Mouse (Mus musculus): ENCODE measurements around the gene Cnot3. TPM values are rescaled to one million over a fixed set of nuclear protein-coding genes. Genes with fewer than 3 reads are reported as not detected.
"Not testable (repeated sequence)": the region's sequence is repeated elsewhere in the genome, so short reads cannot be mapped to it uniquely, and the experiment has no call there.

Cnot3 gene
- polyA plus RNA-seq, 1 experiment from 2014 or later, result 79.8 TPM

DNA sequence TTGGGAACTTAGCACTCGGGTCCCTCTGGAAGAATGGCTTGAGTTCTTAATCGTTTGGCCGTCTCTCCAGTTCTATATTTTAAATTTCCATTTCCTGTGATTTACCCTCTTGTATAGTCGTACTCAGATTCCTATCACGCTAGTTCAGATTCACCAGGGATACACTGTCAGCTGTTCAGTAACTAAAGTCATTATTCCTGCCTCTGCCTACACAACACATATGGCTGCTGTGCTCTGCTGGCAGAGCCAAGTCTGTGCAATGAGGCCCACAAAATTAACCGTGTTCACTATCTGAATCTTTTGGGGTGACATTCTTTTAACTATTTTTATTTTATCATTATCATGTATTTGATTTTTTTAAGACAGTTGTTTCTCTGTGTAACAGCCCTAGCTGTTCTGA lies 53.4 kb downstream of the Cnot3 start:
- no peak for DNase-seq
- Histone ChIP-seq H3K36me3 (ENCODE audit: insufficient read depth) (peaks cover 62% of the 10 kb centered on the region), H3K4me1 (ENCODE audit: insufficient read depth) (no peaks in the 10 kb centered on the region), H3K4me2 (no peak overlapping the region), H3K4me3 (ENCODE audit: low read depth, low read length) (no peak overlapping the region), H3K9me3 (ENCODE audit: low read depth, low read length) (no peaks in the 10 kb centered on the region), H3K9ac (no peak overlapping the region), H3K27ac (ENCODE audit: low read depth) (no peak overlapping the region), H3K27me3 (ENCODE audit: insufficient read depth, low read length) (no peaks in the 10 kb centered on the region)
- no peak for TF ChIP-seq CTCF (IDR thresholded peaks at IDR 0.05; ENCODE audit: low read depth)
- 93% methylated on average over 6 of the region's 6 CpGs for WGBS
- no peak for ATAC-seq (ENCODE audit: insufficient read depth)

DNA sequence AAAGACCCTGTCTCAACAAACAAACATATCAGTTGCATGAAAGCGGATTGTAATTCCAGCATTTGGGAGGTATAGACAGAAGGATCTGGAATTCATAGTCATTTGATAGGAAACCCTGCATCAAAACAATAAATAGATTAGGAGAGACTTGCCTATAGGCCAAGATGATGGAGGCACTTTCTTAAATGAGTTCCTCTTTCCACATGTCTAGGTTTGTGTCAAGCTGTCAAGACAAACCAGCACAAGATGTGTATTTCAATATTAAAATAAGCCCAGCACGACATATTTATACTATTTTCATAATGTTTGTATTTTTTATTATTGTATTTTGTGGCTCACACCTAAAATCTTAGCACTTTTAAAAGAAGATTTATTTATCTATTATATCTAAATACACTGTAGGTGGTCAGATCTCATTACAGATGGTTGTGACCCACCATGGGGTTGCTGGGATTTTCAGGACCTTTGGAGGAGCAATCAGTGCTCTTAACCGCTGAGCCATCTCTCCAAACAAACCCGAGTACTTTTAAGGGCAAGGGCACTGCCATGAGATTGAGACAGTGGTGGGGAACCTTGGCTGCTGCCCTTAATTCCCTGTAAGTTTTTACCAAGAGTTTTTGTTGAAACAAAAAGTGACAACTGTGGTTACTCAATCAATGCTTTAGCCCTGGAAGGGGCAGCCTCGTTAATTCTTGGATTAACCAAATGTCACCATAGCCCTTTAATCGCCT lies 58.2 kb downstream of the Cnot3 start:
- ATAC-seq (ENCODE audit: insufficient read depth) (peak; percentile 38), DNase-seq (no peak)
- TF ChIP-seq CTCF (IDR thresholded peaks at IDR 0.05; ENCODE audit: low read depth), result no peak
- peak overlapping the region; percentile 96 for H3K9ac ChIP-seq
- no peaks in the 10 kb centered on the region; the same call in 1 of the 2 replicates for H3K4me1 ChIP-seq (ENCODE audit: insufficient read depth)
- peaks cover 70% of the 10 kb centered on the region for H3K36me3 ChIP-seq (ENCODE audit: insufficient read depth)
- no peaks in the 10 kb centered on the region for H3K27me3 ChIP-seq (ENCODE audit: insufficient read depth, low read length)
- H3K4me2 ChIP-seq, result peak overlapping the region; percentile 58
- WGBS, result 19% methylated on average over 6 of the region's 6 CpGs
- peak overlapping the region; percentile 39; the same call in 1 of the 2 replicates for H3K27ac ChIP-seq (ENCODE audit: low read depth)
- peak overlapping the region; percentile 82 for H3K4me3 ChIP-seq (ENCODE audit: low read depth, low read length)
- no peaks in the 10 kb centered on the region for H3K9me3 ChIP-seq (ENCODE audit: low read depth, low read length)

DNA sequence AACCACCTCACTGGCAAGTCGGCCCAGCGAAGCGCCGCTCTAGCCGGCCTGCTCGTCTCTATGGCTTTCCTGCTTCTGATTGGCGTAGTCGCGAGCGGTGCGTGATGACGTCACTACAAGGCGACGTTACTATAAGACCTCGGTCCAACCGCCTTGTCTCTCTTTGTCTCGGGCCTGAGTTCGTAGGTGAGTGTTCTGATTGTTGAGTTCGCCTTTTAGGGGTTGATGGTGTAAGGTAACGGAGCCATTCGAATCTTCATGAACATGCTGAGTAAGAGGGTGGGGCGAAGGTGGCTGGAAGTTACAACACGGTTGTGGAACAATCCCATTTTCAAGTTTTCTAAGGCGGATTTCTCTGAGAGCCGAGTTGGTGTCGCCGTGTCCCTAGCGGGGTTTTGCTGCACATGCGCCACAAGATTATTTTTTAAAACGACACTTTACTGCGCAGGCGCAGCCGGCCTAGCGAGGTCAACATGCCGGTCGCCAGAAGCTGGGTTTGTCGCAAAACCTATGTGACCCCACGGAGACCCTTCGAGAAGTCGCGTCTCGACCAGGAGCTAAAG lies 58.9 kb downstream of the Cnot3 start, which contains the start of gene Rps9:
TSS of gene Rps9 (plus strand) at position 115 of the 563 bp plus-strand sequence.
- Histone ChIP-seq H3K27me3 (ENCODE audit: insufficient read depth, low read length) (no peaks in the 10 kb centered on the region), H3K9me3 (ENCODE audit: low read depth, low read length) (no peaks in the 10 kb centered on the region), H3K4me3 (ENCODE audit: low read depth, low read length) (peak within 1 kb of the TSS; percentile 82), H3K36me3 (ENCODE audit: insufficient read depth) (peaks cover 64% of the 10 kb centered on the region), H3K4me1 (ENCODE audit: insufficient read depth) (no peaks in the 10 kb centered on the region; the same call in 1 of the 2 replicates), H3K27ac (ENCODE audit: low read depth) (peak within 1 kb of the TSS; percentile 94), H3K9ac (peak within 1 kb of the TSS; percentile 96), H3K4me2 (peak within 1 kb of the TSS; percentile 87)
- WGBS, result 2% methylated on average over 42 of the region's 42 CpGs
- ATAC-seq (ENCODE audit: insufficient read depth) (peak; percentile 94), DNase-seq (peak; percentile 99)
- TF ChIP-seq CTCF (IDR thresholded peaks at IDR 0.05; ENCODE audit: low read depth), result peak; percentile 25; the same call in 1 of the 2 replicates

DNA sequence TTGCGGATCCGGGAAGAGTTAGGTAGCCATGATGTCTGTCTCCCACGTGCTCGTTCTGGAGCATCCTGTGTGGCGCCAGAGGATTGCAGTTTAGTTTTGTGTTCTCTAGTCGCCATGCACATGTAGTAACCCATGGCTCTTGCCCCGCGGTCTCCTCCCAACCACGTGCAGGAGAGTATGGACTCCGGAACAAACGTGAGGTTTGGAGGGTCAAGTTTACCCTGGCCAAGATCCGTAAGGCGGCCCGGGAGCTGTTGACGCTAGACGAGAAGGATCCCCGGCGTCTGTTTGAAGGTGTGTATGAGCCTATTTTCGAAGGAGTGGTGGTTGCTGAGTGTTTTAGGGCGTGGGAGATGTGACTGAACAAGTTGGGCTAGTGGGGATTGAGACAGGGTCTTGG lies 59.4 kb downstream of the Cnot3 start:
- H3K4me2 ChIP-seq, result peak overlapping the region; percentile 87
- DNase-seq (peak; percentile 26), ATAC-seq (ENCODE audit: insufficient read depth) (peak; percentile 7)
- H3K27ac ChIP-seq (ENCODE audit: low read depth), result peak overlapping the region; percentile 94
- no peak for TF ChIP-seq CTCF (IDR thresholded peaks at IDR 0.05; ENCODE audit: low read depth)
- peaks cover 59% of the 10 kb centered on the region for H3K36me3 ChIP-seq (ENCODE audit: insufficient read depth)
- WGBS, result under 1% methylated on average over 20 of the region's 20 CpGs
- H3K4me3 ChIP-seq (ENCODE audit: low read depth, low read length), result peak overlapping the region; percentile 82
- H3K27me3 ChIP-seq (ENCODE audit: insufficient read depth, low read length), result no peaks in the 10 kb centered on the region
- H3K9ac ChIP-seq, result peak overlapping the region; percentile 96
- H3K4me1 ChIP-seq (ENCODE audit: insufficient read depth), result no peaks in the 10 kb centered on the region; the same call in 1 of the 2 replicates
- no peaks in the 10 kb centered on the region for H3K9me3 ChIP-seq (ENCODE audit: low read depth, low read length)

DNA sequence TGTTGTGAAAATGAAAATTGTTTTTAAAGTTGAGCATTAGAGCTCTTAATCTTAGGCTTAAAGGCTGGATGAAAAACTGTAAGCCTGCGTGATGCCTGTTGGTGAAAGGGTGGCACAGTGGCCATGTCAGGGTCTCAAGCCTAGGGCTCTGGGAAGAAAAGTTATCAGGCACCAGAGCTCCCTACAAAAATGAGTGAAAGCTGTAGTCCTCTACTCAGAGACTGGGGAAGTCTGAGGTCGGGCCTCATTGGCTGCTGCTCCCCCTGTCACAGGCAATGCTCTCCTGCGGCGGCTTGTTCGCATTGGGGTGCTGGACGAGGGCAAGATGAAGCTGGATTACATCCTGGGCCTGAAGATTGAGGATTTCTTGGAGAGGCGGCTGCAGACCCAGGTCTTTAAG lies 60.4 kb downstream of the Cnot3 start:
- not testable (repeated sequence) for ATAC-seq (ENCODE audit: insufficient read depth); H3K4me1 ChIP-seq (ENCODE audit: insufficient read depth); H3K9me3 ChIP-seq (ENCODE audit: low read depth, low read length); H3K27me3 ChIP-seq (ENCODE audit: insufficient read depth, low read length)
- Histone ChIP-seq H3K4me3 (ENCODE audit: low read depth, low read length) (peak overlapping the region; percentile 82), H3K9ac (peak overlapping the region; percentile 96), H3K4me2 (peak overlapping the region; percentile 87), H3K36me3 (ENCODE audit: insufficient read depth) (peaks cover 49% of the 10 kb centered on the region), H3K27ac (ENCODE audit: low read depth) (peak overlapping the region; percentile 94)
- 2% methylated on average over 6 of the region's 7 CpGs for WGBS
- DNase-seq, result peak; percentile 21

DNA sequence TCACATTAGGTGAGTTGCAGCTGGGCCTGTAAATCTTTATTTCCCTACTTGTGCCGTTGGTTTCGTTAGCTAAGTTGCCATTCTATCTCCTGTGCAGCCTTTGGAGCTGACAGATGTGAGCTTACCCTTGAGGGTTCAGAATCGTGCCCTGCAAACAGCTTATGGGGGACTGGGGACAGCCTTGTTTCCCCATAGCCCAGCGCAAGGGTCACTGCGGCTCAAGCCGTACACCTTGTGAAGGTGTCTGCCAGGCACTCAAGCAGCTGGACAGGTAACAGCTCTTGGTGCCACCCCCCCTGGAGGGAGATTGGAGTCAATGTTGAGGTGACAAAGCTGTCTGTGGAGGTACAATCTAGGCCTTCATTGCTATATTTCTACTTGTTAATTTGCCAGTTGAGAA lies 60.8 kb downstream of the Cnot3 start:
- 23% methylated on average over 6 of the region's 6 CpGs for WGBS
- H3K27ac ChIP-seq (ENCODE audit: low read depth), result peak overlapping the region; percentile 94; the same call in 1 of the 2 replicates

DNA sequence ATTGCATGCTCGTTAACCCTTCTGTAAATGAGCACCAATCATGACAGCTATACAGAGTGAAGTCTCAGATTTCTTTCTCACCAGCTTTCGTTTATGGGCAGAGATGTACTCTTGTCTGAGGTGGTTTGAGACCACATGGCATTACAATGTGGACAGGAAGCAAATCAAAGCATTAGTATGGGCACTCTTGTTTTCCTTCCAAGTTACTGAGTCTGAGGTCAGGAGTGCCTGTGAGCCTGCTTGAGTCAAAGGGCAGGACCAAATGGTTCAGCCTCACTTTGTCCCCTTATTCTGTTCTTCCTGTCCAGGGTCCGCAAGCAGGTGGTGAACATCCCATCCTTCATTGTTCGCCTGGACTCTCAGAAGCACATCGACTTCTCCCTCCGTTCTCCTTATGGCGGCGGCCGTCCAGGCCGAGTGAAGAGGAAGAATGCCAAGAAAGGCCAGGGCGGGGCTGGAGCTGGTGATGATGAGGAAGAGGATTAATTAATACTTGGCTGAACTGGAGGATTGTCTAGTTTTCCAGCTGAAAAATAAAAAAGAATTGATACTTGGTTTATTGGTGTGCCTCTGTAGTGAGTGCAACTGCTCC lies 61.4 kb downstream of the Cnot3 start:
- WGBS, result 50% methylated on average over 11 of the region's 11 CpGs

More for the DNA sequence above, 60.8 kb downstream of the Cnot3 start:
- no peaks in the 10 kb centered on the region for H3K9me3 ChIP-seq (ENCODE audit: low read depth, low read length)
- no peak for DNase-seq
- peak overlapping the region; percentile 96 for H3K9ac ChIP-seq
- no peaks in the 10 kb centered on the region for H3K27me3 ChIP-seq (ENCODE audit: insufficient read depth, low read length)
- no peak for TF ChIP-seq CTCF (IDR thresholded peaks at IDR 0.05; ENCODE audit: low read depth)
- no peaks in the 10 kb centered on the region; the same call in 1 of the 2 replicates for H3K4me1 ChIP-seq (ENCODE audit: insufficient read depth)
- ATAC-seq (ENCODE audit: insufficient read depth), result no peak
- peak overlapping the region; percentile 82 for H3K4me3 ChIP-seq (ENCODE audit: low read depth, low read length)
- peak overlapping the region; percentile 87 for H3K4me2 ChIP-seq
- H3K36me3 ChIP-seq (ENCODE audit: insufficient read depth), result peaks cover 45% of the 10 kb centered on the region

More for the DNA sequence above, 61.4 kb downstream of the Cnot3 start:
- no peaks in the 10 kb centered on the region for H3K9me3 ChIP-seq (ENCODE audit: low read depth, low read length)
- peaks cover 40% of the 10 kb centered on the region for H3K36me3 ChIP-seq (ENCODE audit: insufficient read depth)
- no peak overlapping the region for H3K27ac ChIP-seq (ENCODE audit: low read depth)
- H3K4me2 ChIP-seq, result peak overlapping the region; percentile 87
- no peak for ATAC-seq (ENCODE audit: insufficient read depth)
- TF ChIP-seq CTCF (IDR thresholded peaks at IDR 0.05; ENCODE audit: low read depth), result no peak
- H3K27me3 ChIP-seq (ENCODE audit: insufficient read depth, low read length), result no peaks in the 10 kb centered on the region
- DNase-seq, result no peak
- H3K9ac ChIP-seq, result peak overlapping the region; percentile 96
- no peaks in the 10 kb centered on the region; the same call in 1 of the 2 replicates for H3K4me1 ChIP-seq (ENCODE audit: insufficient read depth)
- peak overlapping the region; percentile 82 for H3K4me3 ChIP-seq (ENCODE audit: low read depth, low read length)

All from lung, embryonic 14.5 days (tissue).